Mouse (Mus musculus) adrenal gland, postnatal 14 days (tissue): ENCODE results near the gene Brca1. TPM values are rescaled to one million over a fixed set of nuclear protein-coding genes. Genes with fewer than 3 reads are reported as not detected.
"Not testable (repeated sequence)": the region's sequence is repeated elsewhere in the genome, so short reads cannot be mapped to it uniquely, and the experiment has no call there.

Experiments
- DNase-seq: peaks from one replicate; pipeline ENCODE4 v3.0.0; 2021; ENCODE audit warnings: mixed read lengths
- total RNA-seq: library from RNA; stranded (reverse); gene quantifications from 2 replicates; pipeline ENCODE4 v1.2.3, GENCODE M21; 2021

Gene Brca1
- total RNA-seq, 1 experiment from 2014 or later: 6.6 TPM

DNA sequence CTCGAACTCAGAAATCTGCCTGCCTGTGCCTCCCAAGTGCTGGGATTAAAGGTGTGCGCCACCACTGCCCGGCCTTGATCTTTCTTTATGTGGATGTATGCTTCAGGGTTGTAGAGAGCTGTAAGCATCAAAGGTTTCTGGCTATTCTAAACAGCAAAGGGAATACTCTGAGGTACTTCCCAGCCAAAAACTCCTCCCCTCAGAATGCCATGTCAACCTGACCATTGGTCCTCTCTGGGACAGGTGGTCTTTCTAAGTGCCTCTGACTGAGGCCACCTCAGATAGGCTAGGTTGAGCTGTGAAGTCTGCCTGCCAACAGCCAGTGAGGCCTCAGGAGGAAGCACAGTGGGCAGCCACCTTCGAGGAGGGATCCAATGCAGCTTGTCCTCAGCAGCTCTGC is 102.9 kb downstream of the Brca1 start:
- peak; percentile 38 for DNase-seq

- DNase-seq: peak; percentile 88
Observed at GRCm38 (mm10) chr11:101448274-101448746, 103.4 kb downstream of the Brca1 start, which contains the start of gene Ifi35. Gene Ifi35, plus strand, starts transcription at chr11:101448407.

DNA sequence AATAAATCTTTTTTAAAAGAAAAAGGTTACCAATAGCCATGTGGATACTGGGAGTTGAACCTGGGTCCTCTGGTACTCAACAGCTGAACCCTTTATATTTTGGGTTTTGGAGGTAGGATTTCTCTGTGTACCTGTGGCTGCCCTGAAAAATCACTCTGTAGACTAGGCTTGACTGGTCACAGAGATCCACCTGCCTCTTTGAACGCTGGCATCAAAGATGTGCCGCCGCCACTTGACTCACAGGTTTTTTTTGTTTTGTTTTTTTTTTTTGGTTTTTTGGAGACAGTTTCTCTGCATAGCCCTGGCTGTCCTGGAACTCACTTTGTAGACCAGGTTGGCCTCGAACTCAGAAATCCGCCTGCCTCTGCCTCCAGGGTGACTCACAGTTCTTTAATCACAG is 104.0 kb downstream of the Brca1 start:
- DNase-seq: no peak

DNA sequence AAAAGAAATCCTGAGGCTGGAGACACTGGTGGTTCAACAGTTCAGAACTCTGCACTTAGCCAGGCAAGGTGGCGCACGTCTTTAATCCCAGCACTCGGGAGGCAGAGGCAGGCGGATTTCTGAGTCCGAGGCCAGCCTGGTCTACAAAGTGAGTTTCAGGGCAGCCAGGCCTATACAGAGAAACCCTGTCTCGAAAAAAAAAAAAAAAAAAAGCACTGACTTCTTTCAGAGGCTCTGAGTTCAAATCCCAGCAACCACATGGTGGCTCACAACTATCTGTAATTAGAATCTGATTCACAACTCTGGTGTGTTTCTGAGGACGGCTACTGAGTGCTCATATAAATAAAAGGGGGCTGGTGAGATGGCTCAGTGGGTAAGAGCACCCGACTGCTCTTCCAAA is 104.9 kb downstream of the Brca1 start:
- not testable (repeated sequence) for DNase-seq

GRCm38 (mm10) chr11:101446319-101446718 is 105.4 kb downstream of the Brca1 start:
- no peak for DNase-seq

DNA sequence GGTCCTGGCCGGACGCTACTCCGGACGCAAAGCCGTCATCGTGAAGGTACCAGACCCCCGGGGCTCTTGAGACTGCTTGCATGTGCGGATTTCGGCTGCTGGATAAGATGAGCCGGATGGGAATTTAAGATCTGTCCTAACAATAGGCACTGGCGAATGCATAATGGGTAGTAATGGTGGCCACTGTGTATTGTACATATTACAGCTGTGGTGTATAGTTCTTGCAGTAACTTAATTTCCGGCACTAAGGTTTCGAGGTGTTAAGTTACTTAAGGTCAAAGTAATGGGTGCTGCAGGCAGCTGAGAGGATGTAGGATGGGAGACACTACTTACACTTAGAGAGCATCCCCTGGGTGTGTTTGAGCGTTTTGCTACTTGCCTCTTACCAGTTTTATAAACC is 109.0 kb downstream of the Brca1 start:
- DNase-seq: no peak

DNA sequence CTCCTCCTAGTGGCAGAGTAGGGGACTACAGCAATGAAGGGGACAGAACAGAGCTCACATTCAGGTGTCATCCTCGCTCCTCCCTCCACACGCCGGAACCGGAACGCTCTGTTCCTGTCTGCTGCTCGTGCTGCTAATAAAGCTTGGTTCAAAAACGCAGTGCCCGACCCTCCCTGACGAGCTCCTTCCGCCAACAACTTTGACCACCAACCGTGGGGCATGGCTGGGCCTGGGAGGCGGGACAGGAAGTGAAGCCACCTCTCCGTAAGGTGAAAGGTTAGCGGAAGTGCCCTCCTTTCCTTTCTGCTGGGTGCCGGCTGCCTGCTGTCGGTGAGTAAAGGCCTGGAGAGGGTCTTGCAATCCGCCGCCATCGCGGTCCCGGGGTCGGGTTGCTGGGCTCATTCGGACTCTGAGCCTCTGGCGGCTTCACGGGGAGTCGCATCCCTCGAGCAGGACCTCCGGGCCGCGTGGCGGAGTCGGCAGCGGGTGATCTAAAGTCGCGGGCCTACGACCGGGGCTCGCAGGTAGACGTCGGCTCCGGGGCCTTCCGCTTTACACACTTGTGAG is 109.5 kb downstream of the Brca1 start, which contains the start of gene Rpl27:
Rpl27 (plus strand) TSS at position 172 of the 567 bp plus-strand sequence.
- DNase-seq: peak; percentile 98

DNA sequence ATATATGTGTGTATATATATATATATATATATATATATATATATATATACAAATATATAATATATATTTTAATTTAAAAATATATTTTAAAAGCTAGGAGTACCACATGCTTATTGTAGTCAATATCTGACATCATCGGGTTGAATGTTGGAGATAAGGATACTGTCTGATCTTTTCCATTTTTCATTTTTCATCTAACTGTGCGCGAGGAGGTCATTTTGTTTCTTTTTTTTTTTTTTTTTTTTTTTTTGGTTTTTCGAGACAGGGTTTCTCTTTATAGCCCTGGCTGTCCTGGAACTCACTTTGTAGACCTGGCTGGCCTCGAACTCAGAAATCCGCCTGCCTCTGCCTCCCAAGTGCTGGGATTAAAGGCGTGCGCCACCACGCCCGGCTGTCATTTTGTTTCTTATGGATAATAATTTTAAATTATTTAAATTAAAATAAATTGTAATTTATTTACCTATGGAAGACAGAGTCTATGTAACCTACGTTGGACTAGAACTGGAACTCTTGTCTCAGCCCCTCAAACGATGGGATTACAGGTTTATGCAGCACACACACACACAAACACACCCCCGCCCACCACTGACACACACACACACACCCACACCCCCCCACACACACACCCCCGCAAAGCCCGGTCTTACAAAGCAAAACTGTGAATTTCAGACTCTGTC is 110.2 kb downstream of the Brca1 start:
- DNase-seq: not testable (repeated sequence)

Other genes starting within 250 kb of the Brca1 start
- gene Becn1, start 249.7 kb downstream of the Brca1 start, total RNA-seq: 135 and 147 TPM in 2 replicates
- gene Psme3, start 235.7 kb downstream of the Brca1 start, total RNA-seq: 148 and 152 TPM in 2 replicates
- gene Aoc2, start 226.9 kb downstream of the Brca1 start, total RNA-seq: 7.3 and 10.2 TPM in 2 replicates
- gene Aoc3, start 221.3 kb downstream of the Brca1 start, total RNA-seq: 125 and 168 TPM in 2 replicates
- 8.4 and 26.4 TPM in 2 replicates for gene G6pc, start 184.4 kb downstream of the Brca1 start, total RNA-seq
- 41.9 and 44.8 TPM in 2 replicates for gene Aarsd1, start 134.3 kb downstream of the Brca1 start, total RNA-seq
- 3.9 and 6.0 TPM in 2 replicates for gene Gm27029, start 127.2 kb downstream of the Brca1 start, total RNA-seq
- 19.6 and 20.9 TPM in 2 replicates for gene Rundc1, start 126.9 kb downstream of the Brca1 start, total RNA-seq
- gene Ptges3l, start 126.6 kb downstream of the Brca1 start, total RNA-seq: 3.2 and 5.3 TPM in 2 replicates
- gene Rpl27, start 109.7 kb downstream of the Brca1 start, total RNA-seq: 98.3 and 102 TPM in 2 replicates
- gene Ifi35, start 103.5 kb downstream of the Brca1 start, total RNA-seq: 29.0 and 29.6 TPM in 2 replicates
- 8.9 and 9.6 TPM in 2 replicates for gene Rnd2, start 87.0 kb downstream of the Brca1 start, total RNA-seq
- gene Vat1, start 85.7 kb downstream of the Brca1 start, total RNA-seq: 74.7 and 95.1 TPM in 2 replicates
- gene Nbr1, start 194 bp upstream of the Brca1 start, total RNA-seq: 128 and 130 TPM in 2 replicates
- gene Tmem106a, start 30.3 kb upstream of the Brca1 start, total RNA-seq: 9.6 and 11.0 TPM in 2 replicates
- gene Gm11634, start 47.3 kb upstream of the Brca1 start, total RNA-seq: not detected in 2 replicates
- 22.9 and 26.6 TPM in 2 replicates for gene Rdm1, start 75.2 kb upstream of the Brca1 start, total RNA-seq
- 12.6 and 15.6 TPM in 2 replicates for gene Arl4d, start 113.6 kb upstream of the Brca1 start, total RNA-seq
- 24.6 and 27.8 TPM in 2 replicates for gene Dhx8, start 181.0 kb upstream of the Brca1 start, total RNA-seq
- 3.0 and 3.6 TPM in 2 replicates for gene Etv4, start 233.4 kb upstream of the Brca1 start, total RNA-seq